Mouse (Mus musculus): ENCODE results near the gene Gucy1b1.

The Gucy1b1 gene

DNA sequence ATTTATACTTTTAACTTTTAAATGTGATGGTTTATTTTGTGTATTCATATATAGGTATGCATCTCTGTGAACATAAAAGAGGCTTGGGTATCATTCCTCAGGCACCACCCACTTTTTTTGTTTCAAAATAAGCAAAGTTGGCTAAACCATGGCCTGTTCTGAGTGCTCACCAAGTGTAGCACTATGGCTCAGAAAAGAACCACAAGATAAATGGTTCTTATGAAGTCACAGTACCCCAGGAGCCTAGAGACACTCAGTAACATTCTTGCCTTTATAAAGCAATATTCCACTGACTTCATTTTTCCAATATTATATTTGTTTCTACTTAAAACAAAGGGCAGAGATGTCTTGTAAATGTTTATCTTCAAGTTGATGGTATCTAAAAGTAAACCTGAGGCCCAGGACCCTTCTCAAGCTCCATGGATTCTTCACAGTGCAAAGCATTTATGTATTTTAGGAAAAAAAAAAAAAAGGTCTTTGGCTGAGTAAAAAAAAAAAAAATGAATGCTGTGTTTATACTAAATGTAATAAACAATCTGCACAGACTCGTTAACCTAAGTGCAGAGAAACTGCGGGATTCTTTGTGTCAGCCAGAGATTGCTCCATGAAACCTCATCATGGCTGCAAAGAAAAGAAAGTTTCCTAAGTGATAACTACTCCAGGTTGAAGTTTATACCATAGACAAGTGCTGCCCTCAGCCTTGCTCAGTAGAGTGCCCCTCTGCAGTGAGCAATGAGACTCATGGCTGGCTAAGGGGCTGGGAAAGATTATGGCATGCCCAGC lies 38.0 kb downstream of the Gucy1b1 start:
- no peak for DNase-seq (ENCODE audit: inconsistent age in 2 of 2, low spot score in 1 of 2)

- no peak for DNase-seq (ENCODE audit: inconsistent age in 2 of 2, low spot score in 1 of 2)
Measured at GRCm38 (mm10) chr3:82030008-82030748, 44.3 kb downstream of the Gucy1b1 start.

DNA sequence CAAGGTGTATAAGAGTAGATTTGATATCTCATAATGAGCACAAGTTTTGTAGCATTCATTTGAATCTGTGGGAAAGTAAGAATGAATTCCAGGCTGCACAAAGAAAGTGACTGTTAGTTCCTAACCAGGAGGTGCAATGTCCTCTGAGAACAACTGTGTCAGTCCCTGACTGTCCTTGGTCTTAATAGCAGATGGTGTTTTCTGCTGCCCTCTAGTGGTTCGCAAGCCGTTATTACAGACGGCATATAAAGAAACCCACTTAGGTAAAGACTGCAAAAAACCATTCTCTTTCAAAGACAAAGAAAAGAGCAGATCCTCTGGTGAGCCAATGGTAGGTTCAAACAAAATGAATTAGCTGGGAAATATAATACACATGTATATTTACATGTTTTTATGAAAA lies 45.3 kb downstream of the Gucy1b1 start:
- peak; percentile 25 to 79 for DNase-seq (ENCODE audit: inconsistent age in 2 of 2, low spot score in 1 of 2)

- DNase-seq (ENCODE audit: inconsistent age in 2 of 2, low spot score in 1 of 2), result no peak
Measured at GRCm38 (mm10) chr3:82027286-82027685, 47.2 kb downstream of the Gucy1b1 start.

GRCm38 (mm10) chr3:82023065-82023464 lies 51.4 kb downstream of the Gucy1b1 start:
- no peak for DNase-seq (ENCODE audit: inconsistent age in 2 of 2, low spot score in 1 of 2)

DNA sequence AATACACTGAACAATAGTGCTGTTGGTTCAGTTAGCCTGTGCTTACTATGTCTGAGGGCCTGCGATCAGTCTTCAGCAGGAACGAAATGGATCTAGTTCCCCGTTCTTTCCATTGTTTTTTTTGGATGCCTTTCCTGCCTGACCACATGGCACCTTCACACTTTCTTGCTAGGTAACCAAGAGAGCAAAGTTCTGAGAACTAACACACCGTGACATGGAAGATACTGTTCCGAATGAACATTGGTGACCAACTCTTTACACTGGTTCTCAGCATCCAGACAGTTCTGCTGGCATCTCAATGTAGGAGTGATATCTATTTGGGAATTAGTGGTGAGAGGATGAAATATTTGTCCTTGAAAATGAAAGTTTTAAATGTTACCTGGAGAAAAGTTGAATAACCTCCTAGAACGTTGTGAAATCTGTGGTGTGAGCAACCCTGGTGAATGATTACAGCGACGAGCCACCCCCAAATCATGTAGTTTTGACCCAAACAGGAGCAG lies 52.0 kb downstream of the Gucy1b1 start:
- DNase-seq (ENCODE audit: inconsistent age in 2 of 2, low spot score in 1 of 2), result no peak

DNA sequence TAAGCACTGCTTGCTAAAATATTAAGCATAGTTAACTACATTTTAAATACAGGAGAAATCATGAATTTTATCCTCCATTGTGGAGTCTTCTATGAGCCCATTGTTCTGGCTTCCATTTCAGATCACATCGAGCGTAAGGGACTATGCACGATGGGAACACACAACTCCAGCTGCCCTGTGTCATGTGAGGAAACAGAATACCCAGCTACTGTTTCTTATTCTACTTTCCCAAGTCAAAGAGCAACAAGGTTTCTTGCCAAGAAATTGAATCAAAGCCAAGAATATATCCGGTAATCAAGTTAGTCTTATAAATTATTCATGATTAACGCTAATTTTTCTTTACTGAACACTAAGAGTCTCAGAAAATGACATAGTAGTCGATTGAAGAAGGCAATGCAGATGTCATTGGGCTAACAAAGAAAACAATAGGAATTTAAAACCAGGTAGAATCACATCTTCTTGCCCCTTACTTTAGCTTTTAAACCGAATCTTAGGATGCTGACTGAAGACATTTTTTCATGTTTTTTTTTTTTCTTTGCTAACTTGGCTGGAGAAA lies 60.3 kb downstream of the Gucy1b1 start:
- DNase-seq (ENCODE audit: inconsistent age in 2 of 2, low spot score in 1 of 2), result no peak

GRCm38 (mm10) chr3:82007002-82007401 lies 67.5 kb downstream of the Gucy1b1 start:
- no peak for DNase-seq (ENCODE audit: inconsistent age in 2 of 2, low spot score in 1 of 2)

GRCm38 (mm10) chr3:81995988-81996387 lies 78.5 kb downstream of the Gucy1b1 start:
- peak; percentile 4 to 70 for DNase-seq (ENCODE audit: inconsistent age in 2 of 2, low spot score in 1 of 2)

DNA sequence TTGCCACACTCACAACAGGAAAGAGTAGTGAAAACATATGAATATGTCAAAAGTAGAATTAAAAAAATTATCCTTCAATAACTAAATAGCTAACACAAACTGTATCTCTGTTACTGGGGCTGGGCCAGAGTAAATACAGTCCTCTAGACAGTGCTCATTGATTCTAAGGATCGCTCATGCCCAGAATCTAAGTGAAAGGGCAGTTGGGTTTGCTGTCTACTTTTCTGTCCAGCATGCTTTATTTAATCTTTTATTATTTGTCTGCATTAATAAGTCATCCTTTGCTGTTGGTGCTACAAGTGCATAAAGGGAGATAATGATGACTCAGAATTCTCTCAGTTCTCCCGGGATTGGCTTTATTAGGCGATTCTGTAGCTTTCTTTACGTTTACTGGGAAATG lies 79.1 kb downstream of the Gucy1b1 start:
- no peak for DNase-seq (ENCODE audit: inconsistent age in 2 of 2, low spot score in 1 of 2)

GRCm38 (mm10) chr3:81990531-81990930 lies 84.0 kb downstream of the Gucy1b1 start:
- peak; percentile 15 to 77 for DNase-seq (ENCODE audit: inconsistent age in 2 of 2, low spot score in 1 of 2)

GRCm38 (mm10) chr3:81989692-81990141 lies 84.8 kb downstream of the Gucy1b1 start:
- peak; percentile 5 to 50 for DNase-seq (ENCODE audit: inconsistent age in 2 of 2, low spot score in 1 of 2)

GRCm38 (mm10) chr3:81987628-81988027 lies 86.9 kb downstream of the Gucy1b1 start:
- DNase-seq (ENCODE audit: inconsistent age in 2 of 2, low spot score in 1 of 2), result no peak

DNA sequence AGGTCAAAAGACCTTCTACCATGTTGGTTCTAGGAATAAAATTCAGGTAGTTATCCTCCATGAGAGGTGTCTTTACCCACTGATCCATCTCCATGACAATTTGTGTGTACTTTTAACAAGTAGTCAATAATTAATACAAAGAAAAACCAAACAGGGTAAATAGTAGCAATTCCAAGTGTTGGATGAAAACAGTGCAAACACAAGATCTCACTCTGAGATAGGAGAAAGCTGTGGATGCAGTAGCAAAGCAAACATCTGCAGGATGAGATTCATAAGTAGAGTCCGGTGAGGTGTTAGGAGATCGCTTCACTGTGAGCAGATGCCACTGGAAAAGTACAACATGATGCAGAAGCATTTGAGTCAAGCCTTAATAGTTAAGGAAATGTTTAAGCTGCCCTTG lies 88.4 kb downstream of the Gucy1b1 start:
- DNase-seq (ENCODE audit: inconsistent age in 2 of 2, low spot score in 1 of 2), result no peak

DNA sequence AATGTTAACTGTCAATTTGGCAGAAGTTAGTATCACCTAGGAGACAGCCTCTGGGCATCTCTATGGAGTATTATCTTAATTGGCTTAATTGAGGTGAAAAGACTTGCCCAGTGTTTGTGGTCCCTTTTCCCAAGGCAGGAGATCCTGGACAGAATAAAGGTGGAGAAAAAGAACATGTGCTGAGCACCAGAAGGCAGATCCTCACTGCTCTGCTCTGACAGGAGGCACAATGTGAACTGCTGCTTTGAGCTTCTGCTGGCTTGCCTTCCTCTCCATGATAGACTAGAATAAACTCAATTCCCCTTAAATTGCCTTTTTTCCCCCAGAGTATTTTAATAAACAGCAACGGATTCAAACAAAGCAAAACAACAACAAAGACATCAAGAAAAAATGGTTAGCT lies 89.4 kb downstream of the Gucy1b1 start:
- peak in 1 of 2 experiments; percentile 29 for DNase-seq (ENCODE audit: inconsistent age in 2 of 2, low spot score in 1 of 2)

DNA sequence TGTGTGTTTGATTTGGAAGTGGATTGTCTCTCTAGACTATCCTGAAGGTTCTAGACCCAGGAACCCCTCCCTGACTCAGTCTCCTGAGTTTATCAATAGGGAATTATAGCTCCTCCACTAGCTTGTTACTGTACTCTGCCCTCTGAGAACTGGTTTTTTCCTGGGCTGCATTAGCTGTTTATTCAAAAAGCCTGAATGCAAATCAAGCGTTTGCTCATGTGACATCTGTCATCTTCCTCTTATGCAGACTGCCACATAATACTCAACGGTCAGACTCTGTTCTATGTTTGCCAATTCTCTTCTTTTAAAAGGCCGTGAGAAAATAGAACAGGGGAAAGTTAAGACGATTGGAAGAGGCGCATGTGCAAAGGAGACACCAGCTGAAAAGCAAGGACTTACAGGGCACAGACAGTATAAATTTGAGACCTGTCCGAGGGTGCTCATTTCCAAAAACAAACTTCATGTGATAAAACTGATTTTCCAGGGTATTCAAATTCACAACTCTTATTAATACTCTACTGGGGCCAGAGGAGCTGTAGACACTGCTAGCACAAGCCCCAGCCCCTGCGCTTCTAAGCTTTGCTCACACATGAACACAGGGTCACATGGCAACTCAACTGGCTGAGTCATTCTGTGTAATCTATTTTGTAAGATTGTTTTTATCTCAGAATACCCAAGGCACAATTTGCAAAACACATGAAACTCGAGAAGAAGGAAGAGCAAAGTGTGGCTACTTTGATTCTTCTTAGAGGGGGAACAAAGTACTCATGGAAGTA lies 91.2 kb downstream of the Gucy1b1 start:
- peak; percentile 34 to 85 for DNase-seq (ENCODE audit: inconsistent age in 2 of 2, low spot score in 1 of 2)

Measured in adrenal gland, adult (tissue).